Mouse (Mus musculus) brain, embryonic 14.5 days (tissue): Measurements from ENCODE around the gene Abhd2. TPM values are rescaled to one million over a fixed set of nuclear protein-coding genes. Genes with fewer than 3 reads are reported as not detected.

Source experiments
- DNase-seq: peaks from one replicate; pipeline ENCODE4 v3.0.0-alpha.2; 2011; ENCODE audit warnings: low read depth
- CTCF ChIP-seq: fragments of 200-500 bp; IDR thresholded peaks from 2 replicates; pipeline ENCODE4 v1.5.1; 2012; ENCODE audit warnings: inconsistent platforms, mild to moderate bottlenecking, moderate library complexity, borderline replicate concordance; ENCODE audit not compliant: insufficient read depth, insufficient read length; ENCODE audit errors: extremely low read depth
- POLR2A ChIP-seq: fragments of 200-500 bp; IDR thresholded peaks from 2 replicates; pipeline ENCODE4 v1.6.1; 2012; ENCODE audit warnings: mild to moderate bottlenecking, inconsistent platforms, borderline replicate concordance; ENCODE audit not compliant: poor library complexity, insufficient read depth, insufficient read length, severe bottlenecking; ENCODE audit errors: extremely low read depth
- polyA plus RNA-seq: library from polyadenylated mRNA; depleted of rRNA; stranded (reverse); fragments of >200 nt; gene quantifications from 2 replicates; pipeline ENCODE4 v1.2.3, GENCODE M21; 2012; rRNA removed

The Abhd2 gene
- 15.0 and 28.7 TPM in 2 replicates for polyA plus RNA-seq

DNA sequence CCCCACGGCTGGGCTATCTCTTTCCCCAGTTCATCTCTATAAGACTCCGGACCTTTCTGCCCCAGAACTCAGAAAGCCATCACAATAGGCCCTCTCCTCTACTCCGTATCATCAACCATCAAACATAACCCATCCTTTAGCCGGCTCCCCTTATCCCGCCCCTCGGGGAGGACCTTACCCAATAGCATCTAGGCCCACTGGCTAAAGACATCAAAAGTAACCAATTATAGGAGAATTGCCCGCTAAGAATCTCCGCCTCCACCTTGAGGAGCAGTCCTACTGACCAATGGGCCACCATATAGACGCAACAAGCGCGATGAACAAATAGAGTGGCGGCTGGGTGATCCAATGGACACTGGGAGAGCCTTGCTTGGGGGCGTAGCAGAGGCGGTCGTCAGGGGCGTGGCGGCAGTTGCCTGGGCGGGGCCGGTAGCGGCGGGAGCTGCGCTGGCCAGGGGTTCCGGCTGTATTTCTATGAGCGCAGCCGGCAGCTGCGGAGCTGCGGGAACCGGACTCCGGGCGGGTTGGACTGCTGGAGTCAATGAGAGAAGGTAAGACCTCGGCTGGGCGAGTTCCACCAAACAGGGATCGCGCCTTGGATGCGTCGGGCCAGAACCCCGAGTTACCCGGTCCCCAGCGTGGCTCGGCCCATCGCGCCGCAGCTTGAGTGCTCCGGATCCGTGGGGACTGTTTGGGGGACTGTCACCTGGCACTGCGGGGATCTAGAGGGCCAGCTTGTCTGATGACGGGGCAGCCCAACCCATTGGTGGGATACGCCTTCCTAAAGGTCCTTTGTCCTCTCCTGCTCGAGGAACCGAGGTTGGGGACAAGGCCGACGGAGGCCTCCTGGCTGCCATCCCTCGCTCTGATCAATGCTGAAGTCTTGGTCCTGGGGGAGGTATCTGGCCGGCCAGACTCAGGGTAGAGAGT is at the start of gene Abhd2:
Abhd2 (plus strand) TSS at position 411 of the 930 bp plus-strand sequence.
- TF ChIP-seq POLR2A (peak; percentile 68), CTCF (no peak)
- peak; percentile 100 for DNase-seq

GRCm38 (mm10) chr7:79225477-79225876 is 47.5 kb upstream of the Abhd2 start:
- no peak for DNase-seq
- TF ChIP-seq POLR2A (no peak), CTCF (no peak)

GRCm38 (mm10) chr7:79226172-79226571 is 46.8 kb upstream of the Abhd2 start:
- no peak for TF ChIP-seq CTCF
- no peak for TF ChIP-seq POLR2A

DNA sequence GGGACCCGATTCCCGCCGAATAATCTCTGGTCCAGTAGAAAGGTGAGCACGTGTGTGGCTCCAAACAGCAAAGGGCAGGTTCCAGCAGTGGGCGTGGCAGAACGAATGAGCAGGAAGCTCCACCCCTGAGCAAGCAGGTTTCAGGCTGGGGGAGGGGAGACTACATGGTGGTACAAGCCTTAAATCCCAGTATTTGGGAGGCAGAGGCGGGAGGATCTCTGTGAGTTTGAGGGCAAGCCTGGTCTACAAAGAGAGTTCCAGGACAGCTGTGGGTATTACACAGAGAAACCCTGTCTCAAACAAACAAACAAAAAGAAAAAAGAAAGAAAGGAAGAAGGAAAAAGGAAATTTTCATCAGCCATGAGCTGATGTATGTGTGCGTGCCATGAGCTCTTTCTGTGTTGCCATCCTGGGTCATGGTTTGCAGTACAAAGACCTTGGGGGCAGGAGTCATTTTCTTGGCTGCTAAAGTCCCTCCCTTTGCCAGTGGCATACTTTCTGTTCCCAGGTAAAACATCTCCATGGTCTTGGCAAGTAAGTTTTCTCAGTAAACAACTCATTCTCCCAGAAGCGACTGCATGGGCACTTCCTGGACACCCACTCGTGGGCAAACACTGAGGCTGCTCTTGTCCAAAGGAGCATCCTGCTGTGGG is 46.0 kb upstream of the Abhd2 start:
- DNase-seq: no peak
- TF ChIP-seq CTCF (no peak), POLR2A (no peak)

More at GRCm38 (mm10) chr7:79226172-79226571, 46.8 kb upstream of the Abhd2 start:
- DNase-seq: peak; percentile 28

DNA sequence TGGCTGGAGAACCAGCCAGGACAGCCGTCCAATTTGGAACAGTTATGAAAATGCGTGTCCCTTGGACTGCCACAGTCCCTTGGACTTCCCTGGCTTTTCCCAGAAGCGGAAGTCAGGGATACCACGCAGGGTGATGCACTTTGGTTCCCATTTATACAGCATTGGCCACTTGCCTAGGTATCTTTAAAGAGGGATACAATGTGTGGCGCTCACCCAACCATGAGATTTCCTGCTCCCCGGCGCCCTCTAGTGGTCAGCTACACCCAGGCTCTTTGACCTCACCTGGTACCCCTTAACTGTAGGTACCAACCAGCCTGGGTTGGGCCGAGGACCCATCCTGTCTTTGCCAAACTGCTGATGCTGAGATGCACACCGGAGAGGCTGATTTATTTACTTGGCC is 44.5 kb upstream of the Abhd2 start:
- TF ChIP-seq POLR2A: no peak
- peak; percentile 86 for TF ChIP-seq CTCF

GRCm38 (mm10) chr7:79231577-79231976 is 41.4 kb upstream of the Abhd2 start:
- DNase-seq: no peak
- no peak for TF ChIP-seq POLR2A
- no peak for TF ChIP-seq CTCF

More for the DNA sequence above, 44.5 kb upstream of the Abhd2 start:
- peak; percentile 74 for DNase-seq

GRCm38 (mm10) chr7:79232048-79232447 is 41.0 kb upstream of the Abhd2 start:
- TF ChIP-seq CTCF (no peak), POLR2A (no peak)
- DNase-seq: no peak

DNA sequence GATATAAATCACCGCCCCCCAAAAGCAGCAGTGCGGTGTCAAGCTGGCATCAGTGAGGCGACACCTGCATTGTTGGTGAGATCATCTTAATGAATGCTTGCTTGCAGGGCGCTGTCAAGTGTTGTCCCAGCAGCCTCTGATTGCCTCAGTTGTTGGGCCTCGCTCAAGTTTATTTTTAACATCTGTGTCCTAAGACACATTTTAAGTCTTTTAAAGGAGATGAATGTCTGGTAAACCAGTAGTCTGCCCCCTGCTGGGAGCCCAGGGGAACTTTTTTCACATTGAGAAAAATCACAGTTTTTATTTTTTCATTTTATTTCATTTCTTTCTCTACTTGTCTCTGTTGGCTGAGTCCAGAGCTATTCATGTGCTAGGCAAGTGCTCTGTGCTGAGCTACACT is 34.3 kb upstream of the Abhd2 start:
- TF ChIP-seq POLR2A (no peak), CTCF (no peak)
- peak; percentile 45 for DNase-seq

- DNase-seq: peak; percentile 59
- no peak for TF ChIP-seq POLR2A
- no peak for TF ChIP-seq CTCF
Measured at GRCm38 (mm10) chr7:79241931-79242625, 30.9 kb upstream of the Abhd2 start.

DNA sequence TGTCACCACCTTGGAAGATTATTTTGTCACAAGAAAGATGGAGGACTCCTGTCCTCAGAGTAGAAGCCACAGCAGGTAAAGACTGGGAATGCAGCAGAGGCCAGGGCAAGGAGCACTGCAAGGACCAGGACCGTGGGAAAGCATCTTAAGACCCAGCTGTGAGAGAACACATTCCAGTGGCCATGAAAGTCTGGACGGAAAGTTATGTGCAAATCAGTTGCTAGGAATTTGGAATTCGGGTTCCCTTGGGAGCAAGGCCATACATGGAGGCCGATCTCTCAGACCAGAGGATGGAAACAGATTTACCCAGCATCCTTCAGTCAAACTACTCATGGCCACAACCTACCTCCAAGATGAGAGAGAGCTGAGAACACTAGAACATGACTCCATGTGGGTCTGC is 29.8 kb upstream of the Abhd2 start:
- DNase-seq: no peak
- TF ChIP-seq POLR2A (no peak), CTCF (no peak)
